Mouse (Mus musculus): ENCODE results near the gene Ubap1l.

GRCm38 (mm10) chr9:65407327-65407726, 46.5 kb downstream of the Ubap1l start:
- TF ChIP-seq CTCF (IDR thresholded peaks at IDR 0.05; ENCODE audit: low read depth): no peak
- no peak for TF ChIP-seq EP300 (IDR thresholded peaks at IDR 0.05; ENCODE audit: low read depth)
